Mouse (Mus musculus) testis, postnatal 10 days (tissue): Measurements from ENCODE around the gene Casp9.
"Not testable (repeated sequence)": the region's sequence is repeated elsewhere in the genome, so short reads cannot be mapped to it uniquely, and the experiment has no call there.

ENCODE experiments used
- DNase-seq: peaks from one replicate; pipeline ENCODE4 v3.0.0; 2021; ENCODE audit warnings: low spot score

Casp9 gene

DNA sequence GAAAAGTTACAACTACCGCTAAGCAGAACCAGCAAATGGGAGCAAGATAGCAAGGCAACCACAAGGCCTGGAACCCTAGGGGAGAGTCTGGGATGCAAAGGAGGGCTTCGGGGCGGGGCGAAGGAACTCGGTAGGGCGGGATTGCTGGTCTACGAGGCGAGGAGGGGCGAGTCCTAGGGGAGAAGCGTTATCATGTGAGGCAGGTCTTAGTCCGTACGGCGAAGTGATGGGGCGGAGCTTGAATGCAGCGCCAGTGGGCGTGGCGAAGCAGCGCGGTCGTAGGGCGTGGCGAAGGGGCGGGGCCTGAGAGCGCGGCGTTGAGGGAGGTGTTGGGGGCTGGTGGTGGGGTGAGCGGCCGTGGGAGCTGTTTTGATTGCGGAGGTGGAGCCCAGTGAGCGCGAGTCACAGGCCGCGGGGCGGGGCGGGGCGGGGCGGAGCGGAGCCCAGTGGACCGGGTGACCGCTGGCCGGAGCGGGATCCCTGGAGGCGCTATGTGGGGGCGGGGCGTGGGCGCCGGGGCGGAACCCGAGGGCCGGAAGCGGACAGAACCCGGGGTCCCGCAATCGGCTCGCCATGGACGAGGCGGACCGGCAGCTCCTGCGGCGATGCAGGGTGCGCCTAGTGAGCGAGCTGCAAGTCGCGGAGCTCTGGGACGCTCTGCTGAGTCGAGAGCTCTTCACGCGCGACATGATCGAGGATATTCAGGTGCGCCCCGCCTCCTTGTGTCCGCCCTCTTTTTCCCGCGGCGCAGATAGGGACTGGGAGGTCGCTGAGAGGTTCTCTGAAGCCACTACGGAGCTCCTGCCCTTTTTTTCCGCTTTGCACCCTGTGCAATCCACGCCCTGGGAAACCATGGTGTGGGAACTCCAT lies at the start of gene Casp9:
Gene Casp9 (plus strand): TSS at position 331 of the 870 bp plus-strand sequence.
- DNase-seq, result peak; percentile 99

DNA sequence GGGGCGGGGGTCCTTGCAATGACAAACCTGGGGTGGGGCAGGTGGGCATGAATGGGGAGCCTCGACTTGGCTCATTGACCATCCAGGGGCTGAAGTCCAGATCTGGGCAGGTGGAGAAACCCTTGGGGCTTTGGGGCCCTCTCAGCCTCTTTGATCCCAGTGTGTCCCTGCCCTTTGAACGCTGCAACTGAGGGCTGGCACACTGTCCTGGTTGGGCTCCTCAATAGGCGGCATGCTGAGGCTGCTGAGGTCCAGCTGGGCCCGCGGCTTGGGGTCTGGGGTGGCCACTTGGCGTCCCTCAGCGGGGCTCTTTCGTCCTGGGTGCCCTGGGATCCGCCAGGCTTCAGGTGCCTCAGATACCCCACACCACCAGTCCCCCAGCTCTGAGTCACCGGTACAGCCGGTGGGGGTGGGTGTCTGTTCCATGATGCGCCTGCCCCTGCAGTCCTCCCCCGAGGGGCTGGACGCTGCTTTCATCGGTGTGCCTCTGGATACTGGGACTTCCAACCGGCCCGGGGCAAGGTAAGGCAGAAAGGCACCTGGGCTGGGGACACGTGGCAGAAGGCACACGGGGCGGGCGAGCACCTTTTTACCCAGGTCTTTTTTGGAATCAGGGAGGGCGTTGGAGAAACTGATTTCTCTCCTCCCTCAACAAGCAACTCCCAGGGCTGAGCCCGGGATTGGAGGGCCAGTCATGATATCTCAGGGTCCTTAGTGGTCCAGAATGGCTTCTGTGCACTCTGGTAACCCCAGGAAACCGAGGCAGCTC lies 46.6 kb upstream of the Casp9 start, which contains the start of gene Agmat:
Gene Agmat (plus strand): TSS at position 95 of the 769 bp plus-strand sequence.
- no peak for DNase-seq

DNA sequence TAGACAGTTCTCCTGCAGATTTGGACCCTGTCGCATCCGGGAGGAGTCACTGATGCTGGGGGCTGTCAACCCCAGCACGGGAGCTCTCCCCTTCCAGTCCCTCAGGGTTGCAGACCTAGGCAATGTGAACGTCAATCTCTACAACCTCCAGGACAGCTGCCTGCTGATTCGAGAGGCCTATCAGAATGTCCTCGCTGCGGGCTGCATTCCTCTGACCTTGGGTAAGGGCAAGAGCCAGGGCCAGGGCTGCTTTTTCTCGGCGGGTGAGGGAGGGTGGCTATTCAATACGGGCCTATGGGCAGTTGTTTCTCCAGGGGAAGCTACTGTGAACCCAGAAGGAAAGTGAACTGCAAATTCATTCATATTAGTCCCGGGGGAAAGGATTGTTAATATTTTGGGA lies 43.9 kb upstream of the Casp9 start:
- peak; percentile 51 for DNase-seq

DNA sequence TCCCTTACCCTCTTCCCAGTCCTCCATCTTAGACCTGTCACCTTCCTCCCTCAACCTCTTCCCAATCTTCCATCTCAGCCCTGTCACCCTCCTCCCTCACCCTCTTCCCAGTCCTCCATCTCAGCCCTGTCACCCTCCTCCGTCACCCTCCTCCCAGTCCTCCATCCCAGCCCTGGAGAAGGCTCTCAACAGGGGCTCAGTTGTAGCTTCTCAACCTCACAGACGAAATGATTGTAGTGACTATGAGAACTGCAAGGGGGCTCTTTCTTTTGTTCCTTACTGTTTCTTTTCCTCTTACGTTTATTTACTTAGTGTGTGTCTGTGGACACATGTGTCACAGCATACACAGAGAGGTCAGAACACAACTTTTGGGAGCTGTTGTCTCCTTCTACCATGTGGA lies 42.6 kb upstream of the Casp9 start:
- DNase-seq, result no peak

DNA sequence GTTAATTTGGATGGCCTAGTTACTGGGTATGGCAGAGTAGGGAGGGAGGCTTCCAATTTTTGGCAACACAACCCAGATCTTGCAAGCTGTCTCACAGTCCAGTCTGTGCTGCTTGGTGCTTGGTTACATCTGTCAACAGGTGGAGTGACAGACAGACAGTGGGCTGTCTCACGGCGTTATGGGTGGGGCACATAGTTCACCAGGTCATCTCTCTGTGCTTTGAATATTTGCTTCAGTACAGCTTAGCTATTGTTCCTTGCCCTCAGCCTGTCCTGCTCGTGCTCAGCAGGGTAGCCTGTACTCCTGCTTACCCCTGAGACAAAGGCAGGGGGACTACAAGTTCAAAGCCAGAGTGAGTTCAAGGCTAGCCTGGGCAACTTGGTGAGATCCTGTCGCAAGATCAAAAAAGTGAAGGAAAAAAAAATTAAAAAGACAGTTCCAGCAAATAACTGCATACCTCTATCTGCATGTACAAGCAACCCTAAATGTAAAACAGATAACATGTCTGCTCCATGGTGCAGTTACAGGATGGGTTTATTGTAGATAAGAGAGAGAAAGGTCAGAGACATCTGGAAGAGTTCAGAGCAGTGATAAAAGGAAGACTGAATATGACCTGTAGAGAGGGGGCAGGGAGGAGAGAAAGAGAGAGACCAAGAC lies 41.9 kb upstream of the Casp9 start:
- DNase-seq, result no peak

DNA sequence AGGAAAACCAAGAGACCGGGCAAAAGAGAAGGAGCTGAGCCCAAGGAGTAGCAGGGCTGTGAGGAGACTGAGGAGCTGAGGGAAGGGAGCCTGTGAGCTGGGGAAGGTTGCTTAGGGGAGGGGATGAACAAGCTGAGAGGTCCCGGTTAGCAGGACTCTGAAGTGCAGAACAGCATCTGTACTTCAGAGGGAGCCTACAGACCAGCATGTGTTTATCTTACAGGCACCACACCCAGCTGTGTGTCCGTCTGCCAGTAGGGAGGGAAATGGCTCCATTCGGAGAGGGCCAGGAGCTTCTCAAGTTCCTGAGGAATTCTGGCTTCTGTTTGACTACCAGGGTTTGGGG lies 41.4 kb upstream of the Casp9 start:
- no peak for DNase-seq

DNA sequence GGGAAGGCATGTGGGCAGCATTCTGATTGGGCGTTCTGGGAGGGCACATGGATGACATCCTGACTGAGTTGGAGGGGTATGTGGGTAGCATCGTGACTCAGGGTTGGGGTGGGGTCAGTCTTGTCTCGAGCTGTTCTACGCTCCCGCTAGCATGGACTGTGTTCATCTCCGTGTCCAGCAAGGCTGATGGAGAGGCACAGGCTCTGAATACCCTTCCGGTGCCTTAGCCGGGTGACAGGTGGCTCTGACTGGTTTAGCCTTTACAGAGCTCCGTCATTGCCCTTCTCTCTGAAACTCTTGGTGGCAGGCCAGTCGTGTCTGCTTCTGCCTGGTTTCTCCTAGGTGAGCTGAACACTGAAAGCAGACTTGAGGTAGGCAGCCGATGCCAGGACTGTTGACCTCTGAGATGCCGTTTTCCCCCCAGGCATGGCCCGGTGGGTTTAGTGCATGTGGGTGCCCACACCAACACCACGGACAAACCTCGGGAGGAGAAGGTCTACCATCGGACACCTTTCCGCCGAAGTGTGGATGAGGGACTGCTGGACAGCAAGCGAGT lies 38.0 kb upstream of the Casp9 start:
- no peak for DNase-seq

DNA sequence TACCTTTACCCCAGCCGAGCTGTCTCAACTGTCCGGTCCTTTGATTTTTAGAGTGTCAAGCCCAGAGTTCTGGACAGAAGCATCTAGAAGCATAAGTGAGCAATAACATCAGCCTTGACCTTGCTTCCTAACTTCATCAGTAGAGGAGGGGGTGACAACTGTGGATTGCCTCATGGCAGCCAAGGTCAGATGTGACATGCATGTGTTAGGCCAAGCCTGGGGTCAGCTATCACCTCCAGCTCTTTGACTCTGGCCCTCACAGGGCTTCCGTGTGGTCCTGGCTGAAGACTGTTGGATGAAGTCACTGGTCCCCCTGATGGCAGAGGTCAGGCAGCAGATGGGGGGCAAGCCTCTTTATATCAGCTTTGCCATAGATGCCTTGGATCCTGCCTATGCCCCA lies 36.3 kb upstream of the Casp9 start:
- DNase-seq, result no peak

DNA sequence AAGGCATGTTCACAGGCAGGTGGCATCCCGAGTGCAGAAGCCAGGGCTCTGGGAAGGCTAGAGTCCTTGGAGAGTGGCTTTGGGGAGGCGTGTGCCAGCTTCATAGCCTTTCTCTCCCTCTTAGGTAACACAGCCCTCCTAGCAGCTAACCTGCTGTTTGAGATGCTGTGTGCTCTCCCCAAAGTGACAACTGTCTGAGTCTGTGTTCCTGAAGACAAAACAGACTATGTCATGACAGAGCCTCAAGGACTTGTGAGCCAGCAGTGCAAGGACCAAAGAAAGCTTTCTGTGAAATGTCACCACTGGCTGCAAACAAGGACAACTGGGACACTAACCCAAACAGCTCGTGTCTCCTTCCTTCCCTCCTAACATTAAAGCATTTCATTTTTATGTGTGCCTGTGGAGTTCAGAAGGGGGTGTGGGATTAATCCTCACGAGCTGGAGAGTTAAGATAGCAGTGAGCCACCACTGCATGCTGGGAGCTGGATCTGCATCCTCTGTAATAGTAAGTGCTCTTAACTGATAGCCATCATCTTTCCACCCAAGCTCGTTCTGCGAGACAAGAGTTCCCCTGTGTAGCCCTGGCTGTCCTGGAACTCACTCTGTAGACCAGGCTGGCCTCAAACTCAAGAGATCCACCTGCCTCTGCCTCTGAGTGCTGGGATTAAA lies 34.4 kb upstream of the Casp9 start:
- DNase-seq, result no peak

DNA sequence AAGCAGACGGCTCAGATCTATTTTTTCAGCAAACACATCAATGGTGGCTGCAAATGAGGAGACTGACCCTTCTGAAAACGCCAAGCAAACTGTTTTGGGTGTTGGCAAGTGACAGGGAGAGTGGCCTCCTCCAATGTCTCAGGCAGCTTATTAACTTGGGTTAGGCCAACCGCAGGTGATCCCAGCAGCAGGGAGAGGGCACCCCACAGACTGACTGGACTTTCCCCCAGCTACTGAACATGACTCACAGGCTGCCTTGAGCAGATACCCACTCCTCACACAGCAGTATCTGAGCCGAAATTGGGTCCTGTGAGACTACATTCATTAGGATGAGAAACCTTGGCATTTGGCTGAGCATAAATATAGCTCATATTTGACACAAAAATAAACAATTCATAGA lies 32.5 kb upstream of the Casp9 start:
- no peak for DNase-seq

DNA sequence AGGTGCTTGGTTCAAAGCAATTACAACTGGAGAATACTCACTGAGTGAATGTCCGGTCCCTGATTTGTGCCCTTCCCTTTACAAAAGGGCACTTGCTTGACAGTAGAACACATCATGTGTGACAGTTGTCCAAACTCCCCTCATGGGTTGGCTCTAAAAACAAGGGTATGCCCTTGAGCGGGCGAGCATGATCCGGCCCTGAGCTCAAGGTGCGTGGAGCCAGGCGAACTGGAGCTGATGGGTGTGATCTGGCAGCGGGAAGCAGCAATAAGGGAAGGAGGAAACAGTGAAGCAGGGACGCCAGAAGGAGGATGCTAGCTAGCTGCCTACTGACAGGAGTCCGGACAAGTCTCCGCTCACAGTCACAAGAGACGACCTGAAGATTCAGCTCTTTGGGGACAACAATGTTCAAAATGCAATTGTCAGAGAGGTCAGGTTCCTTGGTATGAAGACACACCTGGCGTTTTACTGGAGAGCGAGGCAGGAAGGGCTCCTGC lies 31.3 kb upstream of the Casp9 start:
- DNase-seq, result no peak

DNA sequence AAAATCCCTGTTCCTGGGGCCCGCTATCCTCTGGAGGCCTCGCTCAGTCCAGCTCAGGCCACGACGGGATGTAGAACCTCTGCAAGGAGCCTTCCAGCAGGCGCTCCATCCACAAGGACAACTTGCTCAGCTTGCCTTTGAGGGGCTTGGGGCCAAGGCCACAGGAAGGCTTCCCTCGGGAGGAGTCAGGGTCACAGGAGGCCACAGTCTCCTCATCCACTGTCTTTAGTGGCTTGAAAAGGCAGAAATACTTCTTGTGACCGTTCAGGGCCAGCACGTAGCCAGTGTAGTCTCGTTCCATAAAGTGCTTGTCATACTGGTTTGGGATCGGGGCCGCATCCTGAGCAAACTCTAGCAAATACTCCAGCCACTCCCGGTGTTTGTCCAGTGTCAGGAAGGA lies 29.9 kb upstream of the Casp9 start:
- peak; percentile 49 for DNase-seq

DNA sequence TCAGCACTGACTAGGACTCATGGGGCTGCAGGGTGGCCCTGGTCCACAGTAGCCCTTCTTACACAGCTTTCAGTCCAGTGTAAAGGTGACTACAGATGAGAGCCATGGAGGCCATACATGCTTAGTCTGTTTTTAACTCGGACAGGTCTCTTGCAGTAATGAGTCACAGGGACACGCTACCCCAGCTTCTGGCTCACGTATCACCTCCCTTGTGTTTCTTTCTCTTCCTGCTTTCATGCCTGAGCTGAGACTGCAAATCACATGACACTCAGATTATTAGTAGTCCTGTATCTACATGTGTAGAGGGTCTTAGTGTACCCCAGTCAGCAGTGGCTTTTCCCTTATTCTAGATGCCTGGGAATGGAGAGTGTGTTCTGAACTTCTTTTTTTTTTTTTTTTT lies 28.4 kb upstream of the Casp9 start:
- DNase-seq, result no peak

DNA sequence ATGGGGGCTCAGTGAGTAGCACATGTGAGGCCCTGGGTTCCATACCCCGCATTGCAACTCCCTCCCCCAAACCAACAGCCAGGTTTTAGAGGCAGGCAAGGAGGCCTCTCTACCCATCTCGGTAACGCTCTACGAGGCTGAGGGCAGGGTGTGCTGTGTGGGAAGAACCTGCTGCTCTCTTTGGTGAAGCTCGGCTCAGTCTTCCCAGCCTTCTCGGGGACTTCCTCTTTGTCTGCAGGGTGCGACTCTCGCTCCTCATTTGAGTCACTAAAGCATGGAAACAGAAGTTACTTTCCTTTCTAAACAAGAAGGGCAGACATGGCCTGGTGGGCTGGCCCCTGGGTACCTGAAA lies 27.1 kb upstream of the Casp9 start:
- DNase-seq, result no peak

DNA sequence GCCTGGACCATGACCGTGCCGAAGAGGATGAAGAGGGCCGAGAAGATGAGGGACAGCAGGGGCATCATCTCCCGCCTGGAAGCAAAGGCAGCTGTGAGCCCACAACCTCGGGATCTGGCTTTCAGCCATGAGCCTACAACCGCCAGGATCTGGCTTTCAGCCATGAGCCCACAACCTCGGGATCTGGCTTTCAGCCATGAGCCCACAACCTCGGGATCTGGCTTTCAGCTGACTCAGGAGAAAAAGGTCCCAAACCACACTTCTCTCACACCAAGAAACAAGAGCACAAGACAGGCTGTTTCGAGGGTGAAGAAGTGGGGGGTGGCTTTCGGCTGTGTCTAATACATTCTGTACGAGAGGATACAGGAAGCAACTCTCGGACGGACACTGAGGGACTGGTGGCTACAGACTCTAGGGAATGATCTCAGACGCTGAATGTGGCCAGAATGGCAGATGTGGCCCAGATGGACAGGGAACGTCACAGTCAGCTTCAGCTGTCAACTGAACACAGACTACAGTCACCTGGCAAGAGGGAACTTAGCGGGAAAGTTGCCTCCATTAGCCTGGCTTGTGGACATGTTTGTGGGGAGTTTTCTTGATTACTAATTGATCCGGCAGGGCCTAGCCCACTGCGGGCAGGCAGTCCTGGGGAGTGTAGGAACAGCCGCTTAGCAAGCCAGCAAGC lies 26.6 kb upstream of the Casp9 start:
- DNase-seq, result peak; percentile 54

DNA sequence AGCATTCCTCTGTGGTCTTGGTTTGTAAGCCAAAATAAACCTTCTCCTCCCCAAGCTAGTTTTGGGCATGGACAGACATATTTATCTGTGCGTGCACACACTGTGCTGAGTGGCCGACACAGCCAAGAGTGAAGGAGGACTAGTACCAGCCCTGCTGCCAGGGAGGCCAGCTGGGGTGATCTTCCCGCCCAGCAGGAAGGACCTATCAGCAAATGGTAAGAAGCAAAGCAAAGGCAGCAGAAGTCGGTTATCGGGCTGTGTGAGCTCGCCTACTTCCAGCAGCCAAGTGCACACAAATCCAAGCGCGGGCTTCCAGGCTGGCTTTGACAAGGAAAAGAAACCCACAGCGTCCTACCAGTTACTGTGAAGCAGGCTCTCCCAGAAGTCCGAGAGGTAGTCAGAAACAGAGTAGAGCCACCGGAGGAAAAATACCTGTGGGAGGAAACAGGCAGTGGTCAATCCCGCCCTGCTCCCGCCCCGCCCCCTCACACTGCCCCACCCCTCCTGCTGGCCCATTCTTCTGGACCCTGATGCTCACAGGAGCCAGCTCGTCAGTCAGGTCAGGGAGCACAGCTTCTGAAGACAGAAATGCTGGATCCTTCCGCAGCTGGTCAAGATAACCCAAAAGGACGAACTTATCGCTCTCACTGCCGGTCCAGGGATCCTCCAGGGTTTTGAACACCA lies 25.9 kb upstream of the Casp9 start:
- DNase-seq, result peak; percentile 56

DNA sequence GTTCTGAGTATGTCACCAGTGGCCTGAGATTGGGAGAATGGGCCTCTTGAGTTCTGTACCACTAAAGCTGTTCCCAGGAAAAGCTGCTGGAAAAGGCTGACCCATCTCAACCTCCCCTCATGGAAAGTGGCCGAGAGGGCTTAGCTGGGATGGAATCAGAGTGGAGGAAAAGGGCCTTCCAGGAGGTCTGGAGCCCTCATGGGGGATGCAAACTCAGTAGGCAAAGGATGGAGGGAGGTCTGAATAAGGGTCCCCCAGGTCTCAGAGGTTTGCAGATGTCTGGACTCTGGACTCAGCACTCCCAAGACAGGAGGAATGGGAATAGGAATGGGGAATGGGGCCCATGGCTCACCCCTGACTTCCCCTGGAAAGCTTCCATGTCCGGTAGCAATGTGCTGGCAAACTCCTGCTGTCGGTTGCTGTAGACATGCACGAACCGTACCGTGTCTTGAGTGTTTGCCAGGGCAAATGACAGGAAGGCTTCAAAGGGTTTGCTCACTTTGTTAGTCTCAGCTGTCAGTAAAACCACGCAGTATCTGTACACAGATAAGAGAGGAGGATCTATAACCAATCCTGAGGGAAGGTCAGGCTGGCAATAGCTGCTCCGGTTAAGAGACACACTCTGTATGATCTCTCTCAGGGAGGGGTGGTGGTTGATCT lies 23.8 kb upstream of the Casp9 start:
- no peak for DNase-seq

DNA sequence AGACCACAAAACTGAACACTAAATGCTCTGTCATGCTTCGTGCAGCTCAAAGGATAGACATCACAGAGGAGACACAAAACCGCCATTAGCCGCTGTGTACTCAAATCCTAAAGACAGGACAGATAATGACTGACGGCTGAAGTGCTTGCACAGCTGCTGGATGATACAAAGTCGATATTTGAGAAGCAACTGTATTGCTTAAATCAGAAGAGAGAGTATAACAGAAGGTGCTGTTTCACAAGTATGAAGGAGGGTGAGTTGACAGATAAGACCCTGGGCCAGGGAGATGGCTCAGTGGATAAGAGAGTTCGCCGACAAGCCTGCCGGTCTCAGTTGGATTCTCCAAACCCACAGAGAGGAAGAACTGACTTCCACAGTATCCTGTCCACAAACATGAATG lies 21.6 kb upstream of the Casp9 start:
- DNase-seq, result no peak

DNA sequence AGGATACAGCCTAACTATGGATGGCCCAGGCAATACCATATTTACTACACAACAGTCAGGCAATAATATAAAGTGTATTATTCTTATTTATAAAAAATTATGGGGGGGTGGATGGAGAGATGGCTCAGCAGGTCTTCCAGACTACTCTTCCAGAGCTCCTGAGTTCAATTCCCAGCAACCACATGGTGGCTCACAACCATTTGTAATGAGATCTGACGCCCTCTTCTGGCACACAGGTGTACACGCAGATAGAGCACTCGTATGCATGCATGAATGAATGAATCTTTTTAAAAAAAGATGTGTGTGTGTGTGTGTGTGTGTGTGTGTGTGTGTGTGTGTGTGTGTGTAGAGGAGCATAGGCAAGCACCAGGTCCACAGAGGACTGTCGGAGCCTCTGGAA lies 20.4 kb upstream of the Casp9 start:
- DNase-seq, result not testable (repeated sequence)

DNA sequence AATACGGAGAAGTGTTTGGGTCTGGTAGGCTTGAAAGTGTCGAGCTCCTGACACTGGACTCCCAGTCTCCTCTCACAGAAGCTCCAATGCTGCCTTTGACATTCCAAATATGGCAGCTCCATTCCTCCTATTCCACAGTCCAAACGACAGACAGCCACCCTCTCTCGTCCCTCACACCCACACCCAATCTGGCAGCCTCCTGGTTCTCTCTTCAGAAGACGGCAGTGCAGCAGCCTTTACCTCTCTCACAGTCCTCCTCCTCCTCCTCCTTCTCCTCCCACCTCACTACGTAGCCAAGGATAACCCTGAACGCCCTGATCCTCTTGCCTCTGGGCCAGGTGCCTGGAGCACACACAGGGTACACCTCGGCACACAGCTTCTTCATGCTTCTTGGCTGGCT lies 13.6 kb upstream of the Casp9 start:
- DNase-seq, result peak; percentile 30
